Mouse (Mus musculus) liver, embryonic 14.5 days (tissue): ENCODE data around the gene Mief1.

Source experiments
- CTCF ChIP-seq: IDR thresholded peaks from 2 replicates; pipeline ENCODE4 v1.5.1; 2016; ENCODE audit warnings: antibody characterized with exemption, low read depth, control low read depth
- EP300 ChIP-seq: IDR thresholded peaks from 2 replicates; pipeline ENCODE4 v1.6.1; 2016; ENCODE audit warnings: antibody characterized with exemption, low read depth

DNA sequence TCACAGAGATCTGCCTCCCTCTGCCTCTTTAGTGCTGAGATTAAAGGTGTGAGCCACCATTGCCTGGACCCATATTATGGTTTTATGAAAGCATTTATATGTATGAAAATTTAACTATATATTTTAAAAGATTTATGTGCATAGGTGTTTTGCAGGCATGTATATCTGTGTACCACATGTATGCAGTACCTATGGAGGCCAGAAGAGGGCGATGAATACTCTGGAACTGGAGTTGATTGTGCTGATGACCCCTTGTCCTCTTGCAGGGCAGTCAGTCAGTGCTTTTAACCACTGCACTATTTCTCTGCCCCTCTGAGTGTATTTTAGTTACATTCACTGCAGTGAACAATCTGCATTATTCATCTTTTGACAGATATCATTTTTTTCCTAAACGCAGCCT lies 8.0 kb upstream of the Mief1 start:
- TF ChIP-seq CTCF, result peak; percentile 83
- no peak for TF ChIP-seq EP300
